Mouse (Mus musculus) lung, postnatal 0 days (tissue): Measurements from ENCODE around the gene Rab36. TPM values are rescaled to one million over a fixed set of nuclear protein-coding genes. Genes with fewer than 3 reads are reported as not detected.

Experiments used
- ATAC-seq: fragments of 200-750 bp; cut with Nextera tagmentation; 2 replicates; pipeline ENCODE4 v1.8.0; 2017; ENCODE audit warnings: moderate library complexity
- DNase-seq: peaks from one replicate; pipeline ENCODE4 v3.0.0-alpha.2; 2016; ENCODE audit warnings: low spot score
- H3K27ac ChIP-seq: fragments of 300-500 bp; sonication (generic); 2 replicates; pipeline ENCODE4 v1.5.1; 2014; ENCODE audit warnings: antibody characterized with exemption, mild to moderate bottlenecking, low read length, mixed read lengths
- H3K27me3 ChIP-seq: fragments of 300-500 bp; sonication (generic); replicated peaks from 2 replicates; pipeline ENCODE4 v1.6.1; 2014; ENCODE audit warnings: low read length, mixed read lengths; ENCODE audit not compliant: insufficient read depth
- H3K36me3 ChIP-seq: fragments of 300-500 bp; sonication (generic); 2 replicates; pipeline ENCODE4 v1.6.1; 2014; ENCODE audit warnings: low read length, mixed read lengths; ENCODE audit not compliant: insufficient read depth
- H3K4me1 ChIP-seq: fragments of 300-500 bp; sonication (generic); 2 replicates; pipeline ENCODE4 v1.6.1; 2014; ENCODE audit warnings: antibody characterized with exemption, low read depth, low read length, mixed read lengths; ENCODE audit not compliant: insufficient read depth
- H3K4me2 ChIP-seq: fragments of 300-500 bp; sonication (generic); replicated peaks from 2 replicates; pipeline ENCODE4 v1.6.1; 2014; ENCODE audit warnings: low read depth, mild to moderate bottlenecking, low read length, moderate library complexity, mixed read lengths
- H3K4me3 ChIP-seq: fragments of 300-500 bp; sonication (generic); 2 replicates; pipeline ENCODE4 v1.5.1; 2014; ENCODE audit warnings: low read depth, low read length
- H3K9ac ChIP-seq: fragments of 300-500 bp; sonication (generic); replicated peaks from 2 replicates; pipeline ENCODE4 v1.6.1; 2014; ENCODE audit warnings: low read depth, mild to moderate bottlenecking
- H3K9me3 ChIP-seq: fragments of 300-500 bp; sonication (generic); 2 replicates; pipeline ENCODE4 v1.6.1; 2016; ENCODE audit warnings: low read length, mixed read lengths
- CTCF ChIP-seq: IDR thresholded peaks from 2 replicates; pipeline ENCODE4 v1.5.1; 2016; ENCODE audit warnings: antibody characterized with exemption, mild to moderate bottlenecking
- EP300 ChIP-seq: IDR thresholded peaks from 2 replicates; pipeline ENCODE4 v1.6.1; 2016; ENCODE audit warnings: antibody characterized with exemption, mild to moderate bottlenecking, control low read depth
- WGBS: fragments of 180-500 bp; shearing (Covaris S2); extraction: QIAGEN DNeasy Blood & Tissue Kit; methylation state at CpG from one replicate; pipeline ENCODE4 v1.1.7; 2014; 5-methylcytosine and 5-hydroxymethylcytosine counted together
- polyA plus RNA-seq: library from polyadenylated mRNA; unstranded; fragments of >200 nt; fragmentation: Nextera tagmentation; extraction: Ambion mirVana; gene quantifications from 2 replicates; pipeline ENCODE4 v1.2.1, GENCODE M21; 2015

Gene Rab36
- polyA plus RNA-seq, 1 experiment from 2014 or later: 4.7 TPM

- WGBS: 7% methylated on average over 6 of the region's 6 CpGs
- no peaks in the 10 kb centered on the region for H3K4me1 ChIP-seq
- no peak overlapping the region for H3K9ac ChIP-seq
- TF ChIP-seq EP300 (no peak), CTCF (peak; percentile 92)
- DNase-seq: peak; percentile 59
- H3K4me3 ChIP-seq: no peak overlapping the region
- H3K27ac ChIP-seq: no peak overlapping the region
- H3K9me3 ChIP-seq: no peaks in the 10 kb centered on the region
- no peak overlapping the region for H3K4me2 ChIP-seq
- H3K27me3 ChIP-seq: no peaks in the 10 kb centered on the region
- peak; percentile 52 for ATAC-seq
- no peaks in the 10 kb centered on the region for H3K36me3 ChIP-seq
Observed at GRCm38 (mm10) chr10:75021138-75021537, 15.7 kb upstream of the Rab36 start.

- no peaks in the 10 kb centered on the region for H3K9me3 ChIP-seq
- TF ChIP-seq CTCF (no peak), EP300 (no peak)
- H3K4me3 ChIP-seq: no peak overlapping the region
- H3K36me3 ChIP-seq: no peaks in the 10 kb centered on the region
- H3K4me1 ChIP-seq: no peaks in the 10 kb centered on the region
- no peak overlapping the region for H3K27ac ChIP-seq
- no peak for DNase-seq
- H3K9ac ChIP-seq: no peak overlapping the region
- H3K27me3 ChIP-seq: no peaks in the 10 kb centered on the region
- H3K4me2 ChIP-seq: no peak overlapping the region
- WGBS: 63% methylated on average over 8 of the region's 8 CpGs
- ATAC-seq: no peak
Observed at GRCm38 (mm10) chr10:75026491-75026890, 10.4 kb upstream of the Rab36 start.

- no peak overlapping the region for H3K4me3 ChIP-seq
- H3K4me1 ChIP-seq: no peaks in the 10 kb centered on the region
- no peak for TF ChIP-seq CTCF
- no peak for TF ChIP-seq EP300
- no peaks in the 10 kb centered on the region for H3K27me3 ChIP-seq
- H3K9me3 ChIP-seq: no peaks in the 10 kb centered on the region
- ATAC-seq (no peak), DNase-seq (no peak)
- H3K4me2 ChIP-seq: no peak overlapping the region
- no peak overlapping the region for H3K27ac ChIP-seq
- H3K9ac ChIP-seq: no peak overlapping the region
- no peaks in the 10 kb centered on the region for H3K36me3 ChIP-seq
- WGBS: 73% methylated on average over 8 of the region's 8 CpGs
Observed at GRCm38 (mm10) chr10:75028743-75029142, 8.1 kb upstream of the Rab36 start.

GRCm38 (mm10) chr10:75029677-75030076, 7.2 kb upstream of the Rab36 start:
- DNase-seq: no peak
- Histone ChIP-seq H3K9me3 (no peaks in the 10 kb centered on the region), H3K4me1 (no peaks in the 10 kb centered on the region), H3K4me3 (no peak overlapping the region), H3K27me3 (no peaks in the 10 kb centered on the region), H3K36me3 (no peaks in the 10 kb centered on the region), H3K4me2 (no peak overlapping the region), H3K9ac (no peak overlapping the region), H3K27ac (no peak overlapping the region)
- 94% methylated on average over 3 of the region's 3 CpGs for WGBS
- TF ChIP-seq CTCF: no peak
- no peak for TF ChIP-seq EP300
- no peak for ATAC-seq

- Histone ChIP-seq H3K36me3 (no peaks in the 10 kb centered on the region), H3K4me3 (no peak overlapping the region), H3K9ac (no peak overlapping the region), H3K27ac (no peak overlapping the region), H3K27me3 (no peaks in the 10 kb centered on the region), H3K9me3 (no peaks in the 10 kb centered on the region), H3K4me2 (no peak overlapping the region), H3K4me1 (no peaks in the 10 kb centered on the region)
- no peak for ATAC-seq
- 75% methylated on average over 3 of the region's 3 CpGs for WGBS
- TF ChIP-seq EP300 (no peak), CTCF (no peak)
- no peak for DNase-seq
Observed at GRCm38 (mm10) chr10:75030234-75030633, 6.6 kb upstream of the Rab36 start.

GRCm38 (mm10) chr10:75031345-75032114, 5.3 kb upstream of the Rab36 start:
- Histone ChIP-seq H3K9me3 (no peaks in the 10 kb centered on the region), H3K27me3 (no peaks in the 10 kb centered on the region), H3K27ac (no peak overlapping the region), H3K36me3 (no peaks in the 10 kb centered on the region), H3K4me2 (no peak overlapping the region), H3K4me3 (no peak overlapping the region), H3K9ac (no peak overlapping the region), H3K4me1 (no peaks in the 10 kb centered on the region)
- no peak for TF ChIP-seq CTCF
- no peak for TF ChIP-seq EP300
- DNase-seq (no peak), ATAC-seq (no peak)
- WGBS: 55% methylated on average over 5 of the region's 5 CpGs
